Mouse (Mus musculus) stomach, postnatal 0 days (tissue): Measurements from ENCODE around the gene Map2k1. TPM values are rescaled to one million over a fixed set of nuclear protein-coding genes. Genes with fewer than 3 reads are reported as not detected.

Source experiments
- ATAC-seq: fragments of 200-750 bp; cut with Nextera tagmentation; 2 replicates; pipeline ENCODE4 v1.8.0; 2017; ENCODE audit not compliant: low FRiP score, low TSS enrichment
- DNase-seq: peaks from one replicate; pipeline ENCODE4 v3.0.0-alpha.2; 2016; ENCODE audit warnings: low spot score
- H3K27ac ChIP-seq: fragments of 300-500 bp; sonication (generic); replicated peaks from 2 replicates; pipeline ENCODE4 v1.5.1; 2014; ENCODE audit warnings: mild to moderate bottlenecking, control low read depth
- H3K27me3 ChIP-seq: fragments of 300-500 bp; sonication (generic); 2 replicates; pipeline ENCODE4 v1.6.1; 2014; ENCODE audit warnings: low read length; ENCODE audit not compliant: control insufficient read depth, insufficient read depth
- H3K36me3 ChIP-seq: fragments of 300-500 bp; sonication (generic); 2 replicates; pipeline ENCODE4 v1.6.1; 2014; ENCODE audit warnings: low read length, mixed read lengths; ENCODE audit not compliant: control insufficient read depth, insufficient read depth
- H3K4me1 ChIP-seq: fragments of 300-500 bp; sonication (generic); replicated peaks from 2 replicates; pipeline ENCODE4 v1.6.1; 2014; ENCODE audit warnings: antibody characterized with exemption; ENCODE audit not compliant: control insufficient read depth, insufficient read depth
- H3K4me2 ChIP-seq: fragments of 300-500 bp; sonication (generic); replicated peaks from 2 replicates; pipeline ENCODE4 v1.6.1; 2014; ENCODE audit warnings: low read depth, mild to moderate bottlenecking, control low read depth, moderate library complexity
- H3K4me3 ChIP-seq: fragments of 300-500 bp; sonication (generic); 2 replicates; pipeline ENCODE4 v1.5.1; 2014; ENCODE audit warnings: low read depth, low read length, control low read depth
- H3K9ac ChIP-seq: fragments of 300-500 bp; sonication (generic); 2 replicates; pipeline ENCODE4 v1.6.1; 2014; ENCODE audit warnings: mild to moderate bottlenecking, low read length, control low read depth, mixed read lengths
- H3K9me3 ChIP-seq: fragments of 300-500 bp; sonication (generic); 2 replicates; pipeline ENCODE4 v1.6.1; 2016; ENCODE audit warnings: low read length; ENCODE audit not compliant: control insufficient read depth
- CTCF ChIP-seq: IDR thresholded peaks from 2 replicates; pipeline ENCODE4 v1.5.1; 2016; ENCODE audit warnings: antibody characterized with exemption, low read depth, mild to moderate bottlenecking, moderate library complexity
- EP300 ChIP-seq: optimal IDR thresholded peaks from 2 replicates; pipeline ENCODE3; 2016; ENCODE audit warnings: antibody characterized with exemption
- WGBS: fragments of 180-500 bp; shearing (Covaris S2); extraction: QIAGEN DNeasy Blood & Tissue Kit; methylation state at CpG from one replicate; pipeline ENCODE4 v1.1.7; 2014; 5-methylcytosine and 5-hydroxymethylcytosine counted together
- polyA plus RNA-seq: library from polyadenylated mRNA; unstranded; fragments of >200 nt; fragmentation: Nextera tagmentation; extraction: Ambion mirVana; gene quantifications from 2 replicates; pipeline ENCODE4 v1.2.1, GENCODE M21; 2015

The Map2k1 gene
- polyA plus RNA-seq, 1 experiment from 2014 or later, result 84.1 TPM

DNA sequence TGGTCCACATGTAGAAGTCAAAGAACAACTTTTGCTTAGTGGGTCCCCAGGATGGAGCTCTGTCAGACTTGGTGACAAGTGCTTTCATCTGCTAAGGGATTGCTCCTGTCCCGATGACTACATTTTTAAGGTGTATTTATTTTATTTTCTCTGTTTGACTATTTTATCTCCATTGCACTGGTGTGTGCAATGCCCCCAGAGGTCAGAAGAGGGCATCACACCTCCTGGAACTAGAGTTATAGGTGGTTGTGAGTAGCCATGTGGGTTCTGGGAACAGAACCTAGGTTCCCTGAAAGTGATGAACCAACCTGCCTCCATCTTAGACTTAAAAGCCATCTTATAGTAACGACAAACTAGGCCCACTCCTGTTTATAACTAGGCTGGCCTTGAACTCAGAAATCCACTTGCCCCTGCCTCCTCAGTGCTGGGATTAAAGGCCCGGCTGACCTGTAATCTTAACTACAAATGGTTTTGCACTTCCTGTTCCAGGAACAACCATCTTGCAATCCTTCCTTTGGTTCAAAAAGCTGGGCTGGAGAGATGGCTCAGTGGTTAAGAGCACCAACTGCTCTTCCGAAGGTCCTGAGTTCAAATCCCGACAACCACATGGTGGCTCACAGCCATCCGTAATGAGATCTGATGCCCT is 25.4 kb upstream of the Map2k1 start:
- Histone ChIP-seq H3K27ac (no peak overlapping the region), H3K4me2 (no peak overlapping the region), H3K36me3 (no peaks in the 10 kb centered on the region), H3K9me3 (no peaks in the 10 kb centered on the region), H3K9ac (no peak overlapping the region), H3K4me1 (no peaks in the 10 kb centered on the region), H3K27me3 (no peaks in the 10 kb centered on the region), H3K4me3 (no peak overlapping the region)
- ATAC-seq (no peak), DNase-seq (no peak)
- 91% methylated on average over 6 of the region's 6 CpGs for WGBS
- TF ChIP-seq CTCF (peak; percentile 23), EP300 (no peak)

DNA sequence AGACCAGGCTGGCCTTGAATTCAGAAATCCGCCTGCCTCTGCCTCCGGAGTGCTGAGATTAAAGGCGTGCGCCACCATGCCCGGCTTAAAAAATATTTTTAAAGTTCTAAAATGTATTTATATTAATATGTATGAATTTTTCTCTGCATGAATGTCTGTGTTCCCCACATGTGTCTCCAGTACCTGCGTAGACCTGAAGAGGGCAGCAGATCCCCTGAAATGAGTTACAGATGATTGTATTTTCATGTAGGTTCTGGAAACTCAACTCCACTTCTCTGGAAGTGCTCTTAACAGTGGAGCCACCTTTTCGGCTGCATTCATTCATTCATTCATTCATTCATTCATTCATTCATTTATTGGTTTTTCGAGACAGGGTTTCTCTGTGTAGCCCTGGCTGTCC is 24.3 kb upstream of the Map2k1 start:
- no peak overlapping the region for H3K27ac ChIP-seq
- H3K9ac ChIP-seq, result no peak overlapping the region
- H3K4me2 ChIP-seq, result no peak overlapping the region
- TF ChIP-seq CTCF, result peak; percentile 85
- no peak for TF ChIP-seq EP300
- 70% methylated on average over 8 of the region's 8 CpGs for WGBS
- DNase-seq, result peak; percentile 78
- H3K4me1 ChIP-seq, result no peaks in the 10 kb centered on the region
- ATAC-seq, result no peak
- H3K4me3 ChIP-seq, result no peak overlapping the region
- H3K36me3 ChIP-seq, result no peaks in the 10 kb centered on the region
- H3K27me3 ChIP-seq, result no peaks in the 10 kb centered on the region
- H3K9me3 ChIP-seq, result no peaks in the 10 kb centered on the region

GRCm38 (mm10) chr9:64274919-64275318 is 21.5 kb upstream of the Map2k1 start:
- H3K4me2 ChIP-seq, result no peak overlapping the region
- no peak for DNase-seq
- TF ChIP-seq CTCF (peak; percentile 54), EP300 (no peak)

GRCm38 (mm10) chr9:64274291-64274690 is 20.9 kb upstream of the Map2k1 start:
- no peak for TF ChIP-seq CTCF
- no peak for TF ChIP-seq EP300
- Histone ChIP-seq H3K4me3 (no peak overlapping the region), H3K9ac (no peak overlapping the region), H3K4me2 (no peak overlapping the region), H3K9me3 (no peaks in the 10 kb centered on the region), H3K27me3 (no peaks in the 10 kb centered on the region), H3K36me3 (no peaks in the 10 kb centered on the region), H3K27ac (no peak overlapping the region), H3K4me1 (no peaks in the 10 kb centered on the region)
- ATAC-seq (no peak), DNase-seq (no peak)
- WGBS, result 71% methylated on average over 4 of the region's 4 CpGs

More at GRCm38 (mm10) chr9:64274919-64275318, 21.5 kb upstream of the Map2k1 start:
- H3K36me3 ChIP-seq, result no peaks in the 10 kb centered on the region
- H3K27ac ChIP-seq, result no peak overlapping the region
- no peak for ATAC-seq
- H3K4me1 ChIP-seq, result no peaks in the 10 kb centered on the region
- H3K4me3 ChIP-seq, result no peak overlapping the region
- WGBS, result 68% methylated on average over 1 of the region's 1 CpGs
- H3K9me3 ChIP-seq, result no peaks in the 10 kb centered on the region
- H3K9ac ChIP-seq, result no peak overlapping the region
- no peaks in the 10 kb centered on the region for H3K27me3 ChIP-seq

GRCm38 (mm10) chr9:64273757-64274156 is 20.3 kb upstream of the Map2k1 start:
- Histone ChIP-seq H3K27ac (no peak overlapping the region), H3K36me3 (no peaks in the 10 kb centered on the region), H3K9ac (no peak overlapping the region), H3K4me3 (no peak overlapping the region), H3K4me2 (no peak overlapping the region), H3K4me1 (no peaks in the 10 kb centered on the region), H3K9me3 (no peaks in the 10 kb centered on the region), H3K27me3 (no peaks in the 10 kb centered on the region)
- ATAC-seq (no peak), DNase-seq (no peak)
- WGBS, result 78% methylated on average over 4 of the region's 4 CpGs
- TF ChIP-seq EP300, result no peak
- TF ChIP-seq CTCF, result no peak

DNA sequence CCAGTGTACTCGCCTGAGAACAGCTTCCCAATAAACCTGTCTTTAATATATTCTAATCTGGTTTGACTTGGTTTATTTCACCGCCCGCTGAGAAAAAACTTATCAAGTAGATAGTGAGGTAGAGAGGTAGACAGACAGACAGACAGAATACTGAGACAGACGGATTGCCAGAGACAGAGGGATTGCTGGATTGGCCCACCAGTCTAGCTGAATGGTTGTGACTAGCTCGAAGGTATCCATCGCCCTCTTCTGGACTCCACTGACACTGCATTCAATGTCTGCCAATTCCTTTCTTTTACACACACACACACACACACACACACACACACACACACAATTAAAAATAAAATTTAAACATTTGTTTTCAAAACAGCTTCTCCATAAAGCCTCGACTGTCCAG is 19.2 kb upstream of the Map2k1 start:
- no peak overlapping the region for H3K9ac ChIP-seq
- DNase-seq (peak; percentile 61), ATAC-seq (peak; percentile 46; the same call in 1 of the 2 replicates)
- H3K27me3 ChIP-seq, result no peaks in the 10 kb centered on the region
- H3K4me2 ChIP-seq, result no peak overlapping the region
- no peaks in the 10 kb centered on the region for H3K9me3 ChIP-seq
- no peak overlapping the region for H3K27ac ChIP-seq
- H3K4me3 ChIP-seq, result no peak overlapping the region
- no peaks in the 10 kb centered on the region for H3K36me3 ChIP-seq
- WGBS, result 36% methylated on average over 7 of the region's 7 CpGs
- TF ChIP-seq CTCF, result peak; percentile 79
- no peak for TF ChIP-seq EP300
- no peaks in the 10 kb centered on the region for H3K4me1 ChIP-seq
